Mouse (Mus musculus) heart, adult 9 months (tissue): ENCODE results near the gene Proz.
"Not testable (repeated sequence)": the region's sequence is repeated elsewhere in the genome, so short reads cannot be mapped to it uniquely, and the experiment has no call there.

Experiments
- DNase-seq, 2 experiments: peaks; one replicate each; pipeline ENCODE4 v3.0.0; 2022; ENCODE audit warnings: low spot score in 2 of 2

Gene Proz

GRCm38 (mm10) chr8:13060441-13061150 lies at the start of gene Proz:
Proz (plus strand) TSS chr8:13060914.
- no peak for DNase-seq

DNA sequence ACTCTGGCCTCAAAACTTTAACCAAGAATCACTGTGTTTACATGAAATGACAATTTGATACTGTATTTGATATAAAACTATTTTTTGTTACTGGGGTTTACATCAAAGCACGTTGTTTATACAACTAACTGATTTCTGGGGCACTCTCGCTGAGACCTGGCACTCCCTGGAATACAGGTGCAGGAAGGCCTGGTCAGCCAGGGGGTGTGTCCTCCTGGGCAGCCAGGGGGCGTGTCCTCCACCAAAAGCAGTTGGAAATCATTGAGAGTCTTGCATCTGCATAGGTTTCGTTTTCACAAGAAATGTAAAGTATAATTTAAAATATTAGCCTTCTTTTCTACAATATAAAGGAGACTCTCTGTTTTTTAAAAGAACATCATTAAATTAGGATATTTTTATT lies 41.2 kb upstream of the Proz start:
- no peak for DNase-seq

DNA sequence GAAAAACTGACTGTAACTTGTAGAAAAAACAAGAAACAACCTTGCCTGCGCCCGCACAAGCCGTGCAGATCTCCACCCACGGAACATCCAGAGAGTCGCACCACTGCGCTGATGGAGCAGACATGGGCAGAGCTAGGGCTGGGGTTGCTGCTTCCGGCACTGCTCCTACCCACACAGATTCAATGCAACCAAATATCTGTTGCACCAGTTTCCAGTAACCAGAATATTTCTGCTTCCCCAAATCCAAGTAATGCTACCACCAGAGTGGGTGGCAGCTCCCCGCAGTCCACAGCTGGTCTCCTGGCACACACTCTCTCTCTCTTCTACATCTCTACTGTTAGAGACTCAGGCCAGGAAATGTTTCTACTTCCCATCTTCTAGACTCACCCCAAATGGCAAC lies 38.9 kb upstream of the Proz start:
- DNase-seq = no peak

- DNase-seq = no peak
Measured at GRCm38 (mm10) chr8:13025487-13026224, 35.1 kb upstream of the Proz start, which contains the start of gene F7. F7 (plus strand) TSS chr8:13026034.

GRCm38 (mm10) chr8:13027615-13028014 lies 33.1 kb upstream of the Proz start:
- DNase-seq = no peak

DNA sequence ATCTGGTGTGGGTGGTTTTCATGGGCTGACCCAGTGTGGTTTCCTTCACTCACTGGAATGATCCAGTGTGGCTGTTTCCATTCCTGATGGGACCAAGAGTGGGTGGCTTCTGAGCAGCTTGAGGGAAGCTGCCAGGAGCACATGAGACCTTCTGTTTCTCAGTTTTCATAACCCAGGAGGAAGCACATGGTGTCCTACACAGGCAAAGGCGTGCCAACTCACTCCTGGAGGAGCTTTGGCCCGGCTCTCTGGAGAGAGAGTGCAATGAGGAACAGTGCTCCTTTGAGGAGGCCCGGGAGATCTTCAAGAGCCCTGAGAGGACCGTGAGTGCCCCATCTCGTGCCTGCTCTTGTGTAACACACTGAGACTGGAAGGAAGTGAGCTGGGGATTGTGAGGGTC lies 32.2 kb upstream of the Proz start:
- no peak for DNase-seq

- no peak for DNase-seq
Measured at GRCm38 (mm10) chr8:13036346-13036812, 24.3 kb upstream of the Proz start.

- DNase-seq = no peak
Measured at GRCm38 (mm10) chr8:13037015-13037414, 23.7 kb upstream of the Proz start, which contains the start of gene F10. F10 (plus strand) TSS chr8:13037308.

DNA sequence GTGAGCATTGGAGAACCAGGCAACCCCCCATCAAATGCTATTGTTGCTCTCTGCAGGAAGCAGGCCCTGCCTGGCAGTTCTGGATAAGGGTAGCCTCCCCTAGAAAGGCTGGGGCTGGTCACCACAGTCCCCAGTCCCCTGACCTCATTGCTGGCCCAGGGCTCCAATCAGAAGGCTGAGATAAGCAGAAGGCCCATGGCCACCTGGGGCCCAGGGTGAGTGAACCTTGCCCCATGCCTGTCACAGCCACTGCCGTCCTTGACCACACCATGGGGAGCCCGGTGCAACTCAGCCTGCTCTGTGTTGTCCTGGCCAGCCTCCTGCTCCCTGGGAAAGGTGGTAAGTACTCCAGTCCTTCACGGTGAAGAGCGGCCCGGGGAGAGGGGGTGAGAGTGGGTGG lies 23.1 kb upstream of the Proz start:
- DNase-seq = no peak

DNA sequence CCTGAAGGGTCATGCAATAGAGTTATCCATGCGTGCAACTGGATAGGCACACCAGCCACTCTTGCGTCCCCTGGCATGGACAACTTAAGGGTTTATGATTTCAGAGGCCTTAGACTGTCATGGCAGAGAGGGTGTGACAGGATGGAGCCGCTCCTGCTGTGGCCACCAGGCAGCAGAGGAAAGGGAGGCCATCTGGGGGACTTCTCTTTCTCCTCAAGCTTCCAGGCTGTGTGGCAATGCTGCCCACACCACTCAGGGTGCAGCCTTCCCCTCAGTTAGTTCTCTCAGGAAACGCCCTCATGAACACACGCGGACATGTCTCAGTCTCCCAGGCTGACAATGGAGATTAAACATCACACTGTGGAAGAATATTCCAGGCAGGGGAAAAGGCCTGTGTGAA lies 21.7 kb upstream of the Proz start:
- DNase-seq = no peak

DNA sequence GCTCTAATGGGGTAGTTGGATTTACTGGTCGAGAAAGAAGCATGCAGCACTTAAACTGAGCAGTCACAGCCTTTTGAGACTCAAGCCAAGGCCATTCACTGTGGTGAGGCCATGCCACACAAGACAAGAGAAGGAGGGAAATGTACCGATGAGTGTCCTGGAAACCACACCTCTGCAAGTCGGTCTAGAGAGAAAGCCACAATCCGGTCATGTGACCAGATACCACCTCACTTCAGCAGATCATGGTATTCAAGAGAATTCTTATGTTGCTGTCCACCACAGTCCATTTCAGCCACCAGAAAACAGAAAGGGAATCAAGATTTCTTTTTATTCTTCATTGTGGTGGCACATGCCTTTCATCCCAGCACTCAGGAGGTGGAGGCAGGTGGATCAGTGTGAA lies 19.3 kb upstream of the Proz start:
- DNase-seq = no peak

DNA sequence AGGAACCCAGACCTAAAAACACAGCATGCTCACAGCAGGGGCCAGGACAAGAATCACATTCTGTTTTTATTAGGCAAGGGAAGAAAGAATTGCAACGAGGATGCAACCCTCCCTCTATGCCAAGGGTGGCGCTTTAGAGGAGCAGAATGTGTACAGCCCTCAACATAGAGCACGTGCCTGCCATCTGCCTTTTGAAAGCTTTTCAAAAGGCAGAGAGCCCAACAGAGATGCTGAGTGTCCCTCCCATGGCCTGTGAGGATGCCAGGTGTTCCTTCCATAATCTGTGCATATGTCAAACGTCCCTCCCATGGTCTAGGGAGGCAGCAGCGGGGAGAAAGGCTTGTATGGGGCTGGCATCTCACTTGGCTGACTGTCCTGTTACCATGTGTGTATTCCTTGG lies 13.1 kb upstream of the Proz start:
- DNase-seq = no peak

- DNase-seq = no peak
Measured at GRCm38 (mm10) chr8:13050550-13050949, 10.2 kb upstream of the Proz start.

- no peak for DNase-seq
Measured at GRCm38 (mm10) chr8:13057351-13057750, 3.4 kb upstream of the Proz start.

GRCm38 (mm10) chr8:13063112-13063511 lies 2.4 kb downstream of the Proz start:
- DNase-seq = no peak

DNA sequence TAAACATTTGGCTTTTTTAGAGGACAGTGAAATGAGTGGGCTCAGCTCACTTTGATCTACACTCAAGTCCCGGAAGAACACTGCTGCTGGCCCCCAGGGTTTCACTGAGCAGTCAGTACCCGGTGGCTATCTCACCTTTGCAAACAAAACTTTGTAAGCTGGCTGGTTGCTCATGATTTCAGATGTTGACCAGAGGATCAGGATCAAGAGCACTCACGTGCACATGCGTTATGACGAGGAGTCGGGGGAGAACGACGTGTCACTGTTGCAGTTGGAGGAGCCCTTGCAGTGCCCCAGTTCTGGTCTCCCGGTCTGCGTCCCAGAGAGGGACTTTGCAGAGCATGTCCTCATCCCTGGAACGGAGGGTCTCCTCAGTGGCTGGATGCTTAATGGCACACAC lies 12.5 kb downstream of the Proz start:
- no peak for DNase-seq

- no peak for DNase-seq
Measured at GRCm38 (mm10) chr8:13075044-13075443, 14.3 kb downstream of the Proz start.

DNA sequence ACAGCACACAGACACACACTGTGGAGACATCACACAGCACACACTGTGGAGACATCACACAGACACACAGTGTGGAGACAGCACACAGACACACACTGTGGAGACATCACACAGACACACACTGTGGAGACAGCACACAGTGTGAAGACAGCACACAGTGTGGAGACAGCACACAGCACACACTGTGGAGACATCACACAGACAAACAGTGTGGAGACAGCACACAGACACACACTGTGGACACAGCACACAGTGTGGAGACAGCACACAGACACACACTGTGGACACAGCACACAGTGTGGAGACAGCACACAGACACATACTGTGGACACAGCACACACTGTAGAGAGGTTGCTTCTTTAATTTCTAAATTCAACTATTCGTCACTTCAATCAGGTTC lies 14.9 kb downstream of the Proz start:
- DNase-seq = not testable (repeated sequence)

GRCm38 (mm10) chr8:13077542-13077941 lies 16.8 kb downstream of the Proz start:
- no peak for DNase-seq

DNA sequence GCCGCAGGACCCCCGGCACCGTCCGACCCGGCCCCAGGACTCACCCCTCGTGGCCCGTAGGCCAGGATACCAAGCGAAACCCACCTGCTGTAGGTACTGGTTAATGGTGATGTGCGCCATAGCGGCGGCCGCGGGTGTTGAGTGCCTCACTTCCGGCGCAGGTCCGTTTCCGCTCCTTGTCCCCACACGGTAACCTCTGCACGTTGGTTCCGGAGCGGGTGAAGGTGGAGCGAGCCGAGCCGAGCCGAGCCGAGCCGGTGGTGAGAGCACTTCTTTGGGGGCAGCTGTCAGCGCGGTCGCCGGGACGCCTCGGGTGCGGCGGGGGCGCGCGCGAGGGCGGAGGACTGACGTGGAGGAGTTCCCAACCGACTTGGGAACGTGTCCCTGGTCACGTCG lies 44.0 kb downstream of the Proz start:
- DNase-seq = peak; percentile 71 to 86

GRCm38 (mm10) chr8:13105087-13105881 lies 44.6 kb downstream of the Proz start, which contains the start of the genes Pcid2 and Cul4a:
Pcid2 (minus strand) TSS chr8:13105459.
Cul4a (plus strand) TSS chr8:13105621.
- peak; percentile 96 for DNase-seq

DNA sequence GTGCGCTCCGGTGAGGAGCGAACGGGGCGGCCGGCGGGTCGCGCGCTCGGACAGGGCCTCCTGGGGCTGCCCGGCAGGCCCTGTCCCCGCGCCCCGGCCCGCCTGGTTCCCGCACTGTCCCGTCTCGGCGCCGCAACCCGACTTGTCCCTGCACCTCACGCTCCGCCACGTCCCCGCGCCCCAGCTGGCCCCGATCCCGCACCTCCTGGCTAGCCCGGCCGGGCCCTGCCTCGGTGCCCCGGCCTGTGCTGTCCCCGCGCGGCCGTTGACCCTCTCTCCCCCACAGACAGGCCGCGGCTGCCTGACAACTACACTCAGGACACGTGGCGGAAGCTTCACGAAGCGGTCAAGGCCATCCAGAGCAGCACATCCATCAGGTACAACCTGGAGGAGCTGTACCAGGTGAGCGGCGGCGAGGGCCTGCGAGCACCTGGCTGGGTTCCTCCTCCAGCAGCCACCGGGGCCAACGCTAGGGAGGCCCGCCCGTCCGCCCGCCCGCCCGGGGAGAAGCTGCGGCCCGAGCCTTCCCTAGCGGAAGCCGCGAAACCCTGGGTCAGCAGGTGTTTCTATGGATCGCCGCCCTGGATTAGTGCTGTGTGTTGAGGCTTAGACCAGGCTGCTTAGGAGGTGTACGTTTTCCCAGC lies 45.3 kb downstream of the Proz start:
- peak in 1 of 2 experiments; percentile 18 for DNase-seq
